Mouse (Mus musculus) spleen, adult 12 weeks (tissue): Measurements from ENCODE around the gene Ercc1.
A peak's percentile ranks its signal among the peaks of the same experiment; 100 is the strongest.

Experiments
- DNase-seq: peaks from one replicate; pipeline ENCODE4 v3.0.0; 2022; ENCODE audit warnings: low spot score

Ercc1 gene

DNA sequence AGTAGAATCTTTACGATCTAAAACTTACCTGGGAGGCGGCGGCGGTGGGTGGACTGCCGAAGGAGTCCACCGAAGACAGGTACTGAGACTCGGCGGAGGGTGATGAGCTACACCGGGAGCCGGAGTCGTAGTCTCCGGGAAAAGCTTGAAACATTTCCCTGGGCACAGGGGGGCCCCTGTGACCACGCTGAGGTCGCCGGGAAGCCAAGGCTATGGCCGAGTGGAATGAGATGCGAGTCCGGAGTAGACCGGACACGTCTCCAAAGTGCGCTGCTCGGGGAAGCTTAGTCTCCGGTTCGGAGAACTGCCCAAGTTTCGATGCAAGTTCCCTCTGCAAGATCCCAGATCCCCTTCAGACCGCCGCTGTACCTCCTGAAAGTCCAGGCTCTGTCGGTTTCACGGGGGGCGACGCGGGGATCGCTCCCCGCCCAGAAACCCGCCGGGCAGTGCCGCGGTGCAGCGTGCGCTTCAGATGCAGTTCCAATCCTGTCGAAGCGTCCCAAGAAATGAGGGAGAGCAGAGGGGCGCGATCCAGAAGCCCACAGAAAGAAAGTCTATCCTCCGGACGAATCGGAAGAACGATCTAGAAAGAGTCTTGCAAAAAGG, 35.2 kb upstream of the Ercc1 start:
- DNase-seq: no peak

DNA sequence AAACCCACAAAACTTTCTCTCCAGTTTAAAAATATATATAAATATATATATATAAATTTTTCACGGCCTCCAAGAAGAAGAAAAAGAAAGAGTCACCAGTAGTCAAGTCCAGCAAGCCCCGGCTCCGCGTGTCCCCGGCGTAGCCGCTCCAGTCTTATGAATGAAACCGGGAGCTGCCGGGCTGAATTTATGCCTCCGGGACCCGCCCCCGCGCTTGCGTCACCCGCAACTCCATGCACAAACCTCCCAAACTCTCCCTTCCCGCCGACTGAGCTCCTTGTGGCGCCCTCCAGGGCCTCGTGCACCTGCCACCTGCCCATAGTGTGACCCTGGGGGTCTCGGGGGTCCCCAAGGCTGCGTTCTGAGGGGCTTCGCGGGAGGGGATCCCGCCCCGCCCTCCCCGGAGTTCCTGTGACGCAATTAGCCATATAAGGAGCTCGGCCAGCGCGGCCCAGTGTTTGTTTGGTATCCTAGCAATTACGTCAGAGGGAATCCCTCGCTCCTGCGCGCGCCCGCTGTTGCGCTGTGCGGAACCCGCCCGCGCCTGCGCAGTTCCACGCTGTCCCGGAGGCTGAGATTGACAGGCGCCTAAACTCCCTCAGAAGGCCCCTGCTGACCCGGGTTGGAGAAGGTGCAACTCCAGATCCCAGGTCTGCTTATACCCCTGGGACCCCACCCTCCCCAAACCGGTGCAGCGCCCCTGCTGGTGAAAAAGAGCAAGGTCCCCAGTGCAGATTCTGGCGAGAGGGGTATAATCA, 34.5 kb upstream of the Ercc1 start, which contains the start of gene Fosb:
Gene Fosb (minus strand): TSS at position 168 of the 758 bp plus-strand sequence.
- peak; percentile 83 for DNase-seq

DNA sequence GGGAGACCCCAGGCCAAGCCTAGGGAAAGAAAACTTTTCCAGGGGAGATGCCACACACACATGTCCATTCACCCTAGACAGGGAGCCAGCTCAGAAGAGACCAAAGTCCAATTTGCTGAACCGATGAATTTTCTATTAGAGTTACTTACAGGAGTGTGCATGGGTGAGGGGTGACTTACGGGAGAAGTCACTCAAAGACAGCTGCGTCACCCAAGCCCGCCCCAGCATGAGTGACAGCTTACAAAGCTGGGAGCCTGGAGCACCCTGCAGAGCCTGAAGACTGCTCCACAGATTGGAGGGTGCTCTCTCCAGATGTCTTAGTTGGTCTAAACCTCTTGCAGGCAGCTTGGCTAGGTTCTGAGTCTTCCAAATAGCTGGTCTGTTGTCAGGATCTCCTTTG, 32.6 kb upstream of the Ercc1 start:
- DNase-seq: no peak

DNA sequence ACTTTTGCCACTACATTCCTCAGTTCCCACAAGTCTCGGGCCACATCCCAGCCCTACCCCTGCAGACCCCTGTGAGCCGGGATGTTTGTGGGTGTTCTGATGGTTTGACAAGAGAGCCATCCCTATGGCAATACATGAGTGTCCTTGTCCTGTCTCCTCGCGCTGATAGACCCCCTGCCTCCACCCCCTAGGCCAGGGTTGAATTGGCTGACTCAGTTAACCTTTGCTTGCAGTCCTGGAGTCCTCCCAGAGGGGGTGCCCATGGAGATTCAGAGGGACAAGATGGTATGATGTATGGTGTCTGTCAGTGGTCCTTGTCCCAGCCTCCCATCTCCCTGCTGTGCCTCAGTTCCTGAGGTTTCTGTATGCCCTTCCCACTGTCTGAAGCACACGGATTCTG, 30.5 kb upstream of the Ercc1 start:
- no peak for DNase-seq

DNA sequence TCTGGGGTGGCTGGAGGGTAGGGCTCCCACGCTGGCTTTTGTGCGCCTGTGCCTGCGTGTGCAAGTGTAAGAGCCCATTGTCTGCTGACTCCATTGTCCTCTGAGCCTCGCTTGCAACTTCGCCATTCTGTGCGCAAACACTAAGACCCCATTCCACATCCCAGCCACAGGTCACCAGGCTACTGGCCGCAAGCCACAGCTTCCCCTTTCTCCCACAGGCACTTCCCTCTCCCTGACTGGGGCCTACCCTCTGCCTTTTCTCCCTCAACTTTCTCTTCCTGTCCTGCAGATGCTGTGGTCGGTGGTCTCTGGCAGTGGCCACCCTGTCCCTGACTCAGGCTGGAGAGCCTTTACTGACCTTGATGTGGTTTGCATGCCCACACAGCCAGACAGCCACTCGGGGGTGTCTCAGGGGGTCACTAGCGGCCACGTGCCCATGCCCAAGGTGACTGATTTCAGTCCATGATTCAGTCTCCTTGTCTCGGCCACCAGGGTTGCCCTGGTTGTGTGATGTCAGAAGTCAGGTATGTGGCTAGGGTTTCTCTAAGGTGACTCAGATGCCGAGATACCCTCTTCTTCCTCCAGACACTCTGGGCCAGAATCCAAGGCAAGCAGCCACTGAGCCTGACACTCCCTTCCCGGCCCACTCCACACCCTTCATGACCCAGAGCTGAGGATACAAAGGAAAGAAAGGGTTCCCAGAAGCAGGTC, 28.0 kb upstream of the Ercc1 start:
- no peak for DNase-seq

DNA sequence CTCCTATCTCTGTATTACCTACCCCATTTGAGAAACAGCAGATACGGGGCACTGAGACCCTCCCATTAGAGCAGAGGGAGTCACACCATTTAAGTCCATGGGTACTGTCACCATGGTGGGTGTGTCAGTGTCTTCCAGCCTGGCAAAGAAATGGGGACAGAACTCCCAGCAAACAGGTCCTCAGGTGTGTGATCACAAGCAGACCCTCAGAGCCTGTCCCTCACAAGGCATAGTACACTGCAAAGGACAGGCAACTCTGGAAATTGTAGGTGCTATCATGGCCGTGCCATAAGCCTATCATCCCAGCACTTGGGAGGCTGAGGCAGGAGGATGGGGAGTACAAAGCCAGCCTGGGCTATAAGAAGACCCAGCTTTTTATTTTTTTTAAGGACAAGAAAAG, 26.4 kb upstream of the Ercc1 start:
- DNase-seq: no peak

DNA sequence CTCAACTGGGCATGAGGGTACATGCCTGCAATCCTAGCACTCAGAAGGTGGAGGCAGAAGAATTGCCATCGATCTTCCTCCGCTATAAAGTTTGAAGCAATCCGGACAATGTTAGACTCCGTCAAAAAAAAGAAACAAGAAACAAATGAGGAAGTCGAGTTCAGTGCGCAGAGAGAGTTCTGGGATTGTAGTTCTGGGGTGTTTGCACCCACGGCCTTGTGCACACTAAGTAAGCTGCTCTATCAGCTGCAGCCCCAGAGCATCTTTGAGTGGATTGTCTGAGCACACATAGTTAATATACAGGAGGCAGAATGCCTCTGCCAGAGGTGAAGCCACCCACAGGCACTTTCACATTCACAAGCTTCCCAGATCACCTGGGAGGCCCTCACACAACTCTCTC, 25.9 kb upstream of the Ercc1 start:
- no peak for DNase-seq

DNA sequence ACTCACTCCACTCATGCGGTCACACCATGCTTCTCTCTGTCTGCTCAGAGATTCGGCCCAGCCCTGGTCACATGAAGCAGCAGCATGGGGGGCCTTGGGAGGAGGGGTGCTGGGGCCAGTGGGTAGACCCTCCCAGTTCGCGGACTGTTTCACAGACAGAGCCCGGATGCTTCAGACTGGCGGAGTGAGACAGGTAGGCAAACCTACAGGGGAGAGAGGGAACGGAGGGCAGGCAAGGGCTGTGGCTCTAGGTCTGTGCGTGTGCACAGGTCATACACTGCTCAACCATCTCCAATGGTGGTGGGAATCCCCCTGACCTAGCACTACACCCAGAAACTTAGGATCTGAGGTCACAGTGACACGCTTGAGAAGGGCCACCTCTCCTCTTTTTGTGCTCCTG, 25.1 kb upstream of the Ercc1 start:
- no peak for DNase-seq

DNA sequence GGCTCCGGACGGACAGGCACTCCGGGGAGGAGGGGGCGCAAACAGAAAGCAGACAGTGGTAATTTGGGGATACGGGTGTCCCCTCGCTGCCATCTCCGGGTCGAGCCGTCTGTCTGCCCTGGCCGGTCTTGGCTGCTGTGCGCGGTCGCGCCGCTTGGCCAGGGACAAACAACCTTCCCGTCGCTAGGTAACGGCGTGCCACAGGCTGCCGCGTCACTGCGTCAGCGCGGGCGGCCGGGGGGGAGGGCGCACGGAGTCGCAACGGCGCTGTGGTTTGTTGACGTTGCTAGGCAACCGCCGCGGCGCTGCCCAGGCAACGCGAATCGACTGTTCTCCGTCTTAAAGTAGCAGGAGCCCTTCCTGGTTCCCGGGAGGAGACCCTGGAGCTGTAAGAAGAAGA, 24.7 kb upstream of the Ercc1 start:
- peak; percentile 79 for DNase-seq

DNA sequence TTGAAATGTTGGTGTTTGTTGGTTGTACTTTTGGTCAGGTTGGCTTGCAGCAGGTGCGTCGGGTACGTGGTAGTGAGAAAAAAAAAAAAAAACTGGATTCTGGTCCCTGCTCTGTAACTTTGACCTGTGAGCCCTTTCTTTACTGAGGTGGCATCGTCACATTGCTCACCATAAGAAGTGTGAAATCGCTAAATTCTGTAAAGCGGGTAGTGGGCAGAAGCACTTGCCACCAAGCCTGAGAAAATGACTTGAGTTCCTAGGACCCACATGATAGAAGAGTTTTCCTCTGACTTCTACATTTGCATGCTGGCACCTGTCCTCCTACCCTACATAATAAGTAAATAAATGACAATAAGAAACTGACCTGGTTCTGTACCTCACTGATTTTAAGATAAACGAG, 23.9 kb upstream of the Ercc1 start:
- DNase-seq: no peak

DNA sequence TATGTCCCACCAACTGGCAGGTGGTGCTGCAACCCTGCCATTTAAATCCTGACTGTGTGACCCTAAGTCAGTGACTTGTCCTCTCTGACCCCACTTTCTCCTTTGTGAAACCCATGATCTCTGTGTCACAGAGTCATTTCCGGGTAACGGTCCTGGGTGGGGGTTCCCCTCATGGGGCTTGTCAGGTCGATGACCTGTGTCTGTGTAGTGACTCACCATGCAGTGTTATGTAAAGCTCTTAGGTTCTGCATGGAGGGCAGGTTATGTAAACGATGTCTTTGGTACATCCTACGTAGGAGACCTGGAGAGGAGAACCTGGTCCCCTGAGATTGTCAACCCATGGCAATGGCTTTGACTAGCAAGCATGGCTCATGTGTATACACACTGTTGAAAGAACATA, 23.1 kb upstream of the Ercc1 start:
- no peak for DNase-seq

DNA sequence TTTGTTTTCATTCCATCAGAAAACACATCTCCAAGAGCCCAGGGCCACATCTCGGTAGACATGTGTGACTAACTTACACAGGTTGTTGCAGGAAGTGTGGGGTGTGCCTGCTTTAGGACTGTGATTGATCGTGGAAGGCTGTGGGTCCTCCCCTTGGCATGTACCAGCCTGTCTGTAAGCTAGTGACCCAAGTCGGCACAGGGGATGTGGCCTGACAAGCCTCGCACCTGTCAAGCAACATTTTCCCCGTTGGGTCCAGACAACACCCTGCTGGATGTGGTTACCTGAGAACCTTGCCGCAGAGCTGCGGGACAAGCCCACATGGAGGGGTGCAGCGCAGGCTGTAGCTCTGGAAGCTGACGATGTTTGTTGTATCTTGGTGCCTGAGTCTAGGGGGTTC, 22.1 kb upstream of the Ercc1 start:
- DNase-seq: no peak

DNA sequence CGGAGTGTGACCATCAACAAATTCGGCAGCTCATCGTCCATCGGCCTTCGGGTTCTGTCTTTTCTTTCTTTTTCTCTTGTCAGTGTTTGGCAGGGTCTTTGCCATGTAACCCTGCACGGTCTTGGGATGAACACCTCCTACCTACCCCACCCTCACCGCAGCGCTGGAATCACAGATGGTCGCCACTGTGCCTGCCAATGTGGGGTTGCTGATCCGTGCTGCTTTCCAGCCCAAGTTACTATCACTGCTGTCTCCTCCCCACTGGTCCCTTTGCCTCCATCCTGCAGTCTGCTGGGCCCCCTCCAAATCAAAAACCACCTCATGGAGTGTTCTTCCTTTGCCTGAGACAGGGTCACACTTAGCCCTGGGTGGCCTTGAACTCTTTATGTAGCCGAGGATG, 20.4 kb upstream of the Ercc1 start:
- DNase-seq: no peak

DNA sequence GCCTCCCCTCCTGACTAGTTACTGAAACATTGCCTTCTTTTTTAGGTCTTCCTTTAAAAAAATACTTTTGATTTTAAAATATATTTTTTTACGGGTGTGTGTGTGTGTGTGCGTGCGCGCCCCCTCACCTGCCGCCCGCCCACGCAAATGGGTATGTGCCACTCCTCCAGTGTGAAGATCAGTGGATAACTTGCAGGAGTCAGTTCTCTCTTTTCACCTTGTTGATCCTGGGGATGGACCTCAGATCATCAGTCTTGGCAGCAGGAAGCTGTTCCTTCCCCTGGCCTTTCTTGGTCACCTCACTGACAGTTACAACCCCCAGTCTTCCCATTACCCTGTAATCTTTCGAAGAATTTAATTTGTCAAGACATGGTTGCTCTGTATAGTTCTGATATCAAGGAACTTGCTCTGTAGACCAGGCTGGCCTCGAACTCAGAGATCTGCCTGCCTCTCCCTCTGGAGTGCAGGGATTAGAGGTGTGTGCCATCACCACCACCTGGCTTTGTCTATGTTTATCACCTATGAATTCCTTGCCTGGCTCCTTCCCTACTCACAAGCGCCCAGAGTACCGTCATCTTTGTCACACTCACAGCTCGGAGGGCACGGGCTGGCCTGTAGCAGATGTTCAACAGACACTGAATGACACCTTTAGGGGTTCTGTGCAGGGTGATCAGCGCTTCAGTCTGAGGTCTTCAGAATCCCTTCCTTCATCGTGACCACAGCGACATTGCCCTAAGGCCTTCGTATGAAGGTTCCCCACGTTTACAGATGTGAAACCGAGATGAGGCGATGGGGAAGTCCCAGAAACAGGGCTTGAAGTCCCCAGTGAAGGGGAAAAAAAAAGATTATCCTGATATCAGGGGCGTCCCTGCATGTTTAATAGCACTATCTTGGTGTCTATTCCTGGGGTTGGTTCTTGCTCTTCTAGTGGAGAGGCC, 19.0 kb upstream of the Ercc1 start:
- DNase-seq: no peak

DNA sequence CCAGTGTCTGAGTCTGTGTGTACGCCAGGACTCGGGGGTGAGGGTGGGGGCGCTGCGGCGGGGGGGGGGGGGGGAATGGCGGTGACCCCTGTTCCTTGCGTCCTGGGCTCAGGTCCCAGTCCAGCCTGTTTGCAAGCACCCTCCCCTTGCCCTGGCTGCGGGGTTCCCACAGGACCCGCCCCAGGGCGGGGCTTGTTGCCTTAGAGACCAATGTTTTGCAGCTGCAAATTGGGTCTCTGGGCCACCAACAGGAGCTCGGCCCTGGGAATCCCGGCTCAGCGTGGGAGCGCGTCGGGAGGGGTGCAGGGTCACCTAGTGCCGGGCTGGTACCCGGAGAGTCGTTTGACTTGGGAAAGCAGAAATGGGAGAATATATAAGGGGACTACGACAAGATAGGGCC, 18.2 kb upstream of the Ercc1 start:
- peak; percentile 62 for DNase-seq

DNA sequence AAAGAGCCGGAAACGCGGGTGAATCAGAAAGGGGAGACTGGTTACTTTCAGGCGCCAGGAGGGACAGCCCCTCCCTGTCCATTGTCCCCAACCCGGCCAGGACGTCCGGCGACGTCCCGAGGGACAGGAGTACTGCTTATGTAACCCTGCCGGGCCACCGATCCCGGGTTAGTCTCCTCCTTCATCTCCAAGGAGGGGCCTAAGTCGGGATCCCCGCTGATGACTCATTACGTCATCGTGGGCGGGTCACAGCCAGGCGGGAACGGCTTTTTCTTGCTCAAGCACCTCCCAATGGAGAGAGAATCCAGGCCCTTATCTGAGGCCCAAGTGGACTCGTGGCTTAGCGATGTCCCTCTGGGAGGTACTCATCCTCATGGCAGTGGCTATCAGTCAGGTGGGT, 17.4 kb upstream of the Ercc1 start:
- peak; percentile 56 for DNase-seq

DNA sequence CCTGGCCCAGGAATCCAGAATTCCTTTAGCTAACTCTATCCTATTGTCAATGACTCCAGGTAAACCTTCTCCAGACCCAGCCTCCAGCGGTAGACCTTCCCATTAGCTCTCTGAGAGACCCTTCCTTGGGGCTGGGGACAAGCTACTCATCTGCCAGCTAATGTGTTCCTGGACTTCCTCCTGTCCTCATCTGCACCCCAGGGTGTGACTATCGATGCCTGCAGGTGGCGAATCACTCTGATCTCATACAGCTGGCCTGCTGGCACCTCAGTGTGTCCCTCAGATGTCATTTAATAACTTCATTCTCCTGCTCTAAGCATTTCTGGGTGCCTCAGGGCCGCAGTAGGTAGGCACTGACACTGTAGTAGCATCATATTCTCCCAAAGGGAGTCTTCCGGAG, 16.8 kb upstream of the Ercc1 start:
- no peak for DNase-seq

DNA sequence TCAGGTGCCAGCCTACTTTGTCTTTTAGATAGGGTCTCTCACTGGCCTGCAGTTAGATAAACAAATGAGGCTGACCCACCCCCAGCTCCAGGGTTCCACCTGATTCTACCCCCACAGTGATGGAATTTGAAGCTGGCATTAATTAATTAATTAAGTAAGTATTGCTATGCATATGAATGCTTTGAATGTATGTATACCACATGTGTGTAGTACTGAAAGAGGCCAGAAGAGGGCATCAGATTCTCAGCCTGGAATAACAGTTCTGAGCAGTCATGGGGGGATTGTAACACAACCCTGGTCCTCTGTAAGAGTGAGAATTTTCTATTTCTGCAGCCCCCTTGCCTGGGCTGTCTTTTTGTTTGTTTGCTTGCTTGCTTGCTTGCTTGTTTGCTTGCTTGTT, 16.2 kb upstream of the Ercc1 start:
- no peak for DNase-seq

DNA sequence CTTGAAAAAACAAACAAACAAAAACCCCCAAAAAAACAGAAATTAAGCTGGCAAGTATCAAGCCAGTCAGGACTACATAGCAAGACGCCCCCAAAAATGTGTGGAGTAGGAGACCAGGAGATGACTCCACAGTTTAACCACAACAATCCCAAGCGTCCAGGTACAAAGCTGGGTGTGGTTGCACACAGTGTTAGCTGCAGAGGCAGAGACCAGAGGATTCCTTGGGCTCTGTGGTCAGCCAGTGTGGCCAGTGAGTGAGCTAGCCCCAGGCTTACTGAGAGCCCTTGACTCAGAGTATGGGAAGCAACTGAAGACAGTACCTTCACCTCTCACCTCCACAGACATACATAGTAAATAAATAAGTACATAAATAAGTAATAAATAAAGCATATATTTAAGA, 12.7 kb upstream of the Ercc1 start:
- DNase-seq: no peak

DNA sequence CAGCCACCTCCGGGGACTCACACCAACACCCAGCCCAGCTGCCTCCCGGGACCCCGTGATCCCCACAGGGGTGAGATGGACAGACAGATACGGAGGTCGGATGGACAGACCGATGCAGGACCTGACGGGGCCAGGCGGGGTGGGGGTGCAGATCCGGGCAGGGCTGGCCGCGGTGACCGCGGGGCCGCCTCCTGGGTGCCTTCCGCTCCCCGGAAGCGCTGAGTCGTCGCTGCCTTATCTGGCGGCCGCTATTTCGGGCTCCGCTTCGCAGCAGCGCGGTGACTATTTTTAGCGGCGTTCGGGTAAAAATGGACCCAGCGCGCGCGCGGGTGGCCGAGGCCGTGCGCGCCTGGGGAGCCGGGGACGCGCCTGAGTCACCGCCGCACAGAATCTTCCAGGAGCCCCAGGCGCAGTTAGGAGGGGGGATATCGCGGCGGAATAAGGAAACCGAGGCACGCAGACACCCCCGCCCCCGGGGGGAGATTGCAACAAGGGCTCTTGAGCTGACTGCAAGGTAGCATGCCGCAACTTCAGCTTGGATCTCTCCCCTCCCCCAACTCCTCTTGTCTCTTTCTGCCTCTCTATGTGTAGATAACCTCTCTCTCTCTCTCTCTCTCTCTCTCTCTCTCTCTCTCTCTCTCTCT, 11.7 kb upstream of the Ercc1 start:
- peak; percentile 51 for DNase-seq

DNA sequence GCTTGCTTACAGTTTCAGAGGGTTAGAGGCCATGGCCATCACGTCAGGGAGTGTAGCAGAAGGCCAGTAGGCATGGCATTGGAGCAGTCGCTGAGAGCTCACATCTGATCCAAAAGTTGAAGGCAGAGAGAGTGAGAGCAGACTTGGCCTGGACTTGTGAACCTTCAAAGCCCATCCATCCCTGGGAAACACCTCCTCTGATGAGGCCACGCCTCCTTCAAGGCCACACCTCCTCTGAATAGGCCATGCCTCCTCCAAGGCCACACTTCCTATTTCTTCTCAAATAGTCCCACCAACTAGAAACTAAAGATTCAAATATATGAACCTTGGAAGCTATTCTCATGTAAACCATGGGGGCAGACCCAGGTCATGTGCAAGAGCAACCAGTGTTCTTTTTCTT, 9.0 kb upstream of the Ercc1 start:
- no peak for DNase-seq

DNA sequence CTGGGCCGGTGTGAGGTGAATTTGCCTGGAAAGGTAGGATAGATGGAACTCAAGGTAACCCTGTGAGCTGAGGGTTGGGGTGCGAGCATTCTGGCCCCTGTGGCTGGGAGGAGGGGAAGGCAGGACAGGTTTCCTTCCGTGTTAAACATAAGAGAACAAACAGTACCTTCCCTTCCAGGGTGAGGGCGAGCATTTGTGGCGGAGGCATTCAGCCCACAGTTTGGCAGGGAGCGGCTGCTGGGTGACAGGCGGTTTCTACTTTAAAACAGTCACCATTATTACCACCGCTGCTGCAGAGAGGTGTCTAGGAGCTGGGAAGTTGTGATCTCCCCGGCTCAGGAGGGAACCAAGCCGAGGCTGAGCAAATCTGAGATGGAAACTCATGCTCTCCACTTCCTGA, 7.5 kb upstream of the Ercc1 start:
- no peak for DNase-seq
